Mouse (Mus musculus) gastrocnemius, adult 2 months (tissue): ENCODE measurements around the gene Arhgef26. TPM values are rescaled to one million over a fixed set of nuclear protein-coding genes. Genes with fewer than 3 reads are reported as not detected.

ENCODE experiments used
- DNase-seq: peaks from one replicate; pipeline ENCODE4 v3.0.0; 2022
- H3K27ac ChIP-seq: fragments of 200-600 bp; 2 replicates; pipeline ENCODE4 v1.8.1; 2022; ENCODE audit warnings: mild to moderate bottlenecking
- H3K4me3 ChIP-seq: fragments of 200-600 bp; 2 replicates; pipeline ENCODE4 v1.8.1; 2022; ENCODE audit warnings: mild to moderate bottlenecking, moderate library complexity
- CTCF ChIP-seq: fragments of 200-600 bp; IDR thresholded peaks from 2 replicates; pipeline ENCODE4 v1.8.1; 2022; ENCODE audit warnings: antibody characterized with exemption, mild to moderate bottlenecking, moderate library complexity
- intact Hi-C: fragments of 180-260 bp; cut with DNase I; formaldehyde crosslinking; loops from one replicate; pipeline ENCODE4 v1.15.1; 2025
- long read RNA-seq, 2 experiments: library from polyadenylated mRNA; stranded (forward); transcript quantifications; one replicate each; pipeline ENCODE4 v2.0.0; 2021
- total RNA-seq, 2 experiments: library from RNA; stranded (reverse); gene quantifications; 2 replicates each; pipeline ENCODE4 v1.2.3; 2021

Arhgef26 gene
- 1 to 10 TPM in 1 of 2 experiments, under 1 TPM in 1; 0.43 to 2.3 TPM for total RNA-seq
- long read RNA-seq, experiment 1, result 0 reads
- long read RNA-seq, experiment 2, result 0 reads

GRCm38 (mm10) chr3:62338044-62338443, at the start of gene Arhgef26:
Gene Arhgef26 (plus strand): TSS chr3:62338344.
- peak within 1 kb of the TSS; percentile 88 for H3K4me3 ChIP-seq
- no peak for TF ChIP-seq CTCF
- intact Hi-C loops, result no loop called here
- peak within 1 kb of the TSS; percentile 81 for H3K27ac ChIP-seq
- no peak for DNase-seq

GRCm38 (mm10) chr3:62310493-62310892, 27.7 kb upstream of the Arhgef26 start:
- no peak for DNase-seq
- H3K4me3 ChIP-seq, result no peak overlapping the region
- no peak for TF ChIP-seq CTCF
- intact Hi-C loops, result no loop called here
- no peak overlapping the region for H3K27ac ChIP-seq

GRCm38 (mm10) chr3:62311224-62311623, 26.9 kb upstream of the Arhgef26 start:
- DNase-seq, result no peak
- TF ChIP-seq CTCF, result no peak
- intact Hi-C loops, result no loop called here
- Histone ChIP-seq H3K4me3 (no peak overlapping the region), H3K27ac (no peak overlapping the region)

GRCm38 (mm10) chr3:62324708-62325107, 13.4 kb upstream of the Arhgef26 start:
- intact Hi-C loops, result no loop called here
- Histone ChIP-seq H3K27ac (no peak overlapping the region), H3K4me3 (no peak overlapping the region)
- TF ChIP-seq CTCF, result no peak
- no peak for DNase-seq

- intact Hi-C loops, result no loop called here
- DNase-seq, result no peak
- Histone ChIP-seq H3K4me3 (no peak overlapping the region), H3K27ac (no peak overlapping the region)
- no peak for TF ChIP-seq CTCF
Observed at GRCm38 (mm10) chr3:62327903-62328302, 10.2 kb upstream of the Arhgef26 start.

- no peak overlapping the region for H3K27ac ChIP-seq
- intact Hi-C loops, result no loop called here
- no peak for TF ChIP-seq CTCF
- H3K4me3 ChIP-seq, result peak overlapping the region; percentile 88
- DNase-seq, result no peak
Observed at GRCm38 (mm10) chr3:62338461-62338853, 313 bp downstream of the Arhgef26 start.

GRCm38 (mm10) chr3:62338854-62339515, 841 bp downstream of the Arhgef26 start:
- peak overlapping the region; percentile 81 for H3K27ac ChIP-seq
- intact Hi-C loops, result no loop called here
- peak; percentile 64 for DNase-seq
- TF ChIP-seq CTCF, result no peak
- peak overlapping the region; percentile 88 for H3K4me3 ChIP-seq

- TF ChIP-seq CTCF, result no peak
- peak overlapping the region; percentile 81 for H3K27ac ChIP-seq
- DNase-seq, result peak; percentile 50
- intact Hi-C loops, result loop anchor here (10.0 kb wide), 1 partner anchor 125 kb away; no protein-coding TSS in a partner anchor
- H3K4me3 ChIP-seq, result peak overlapping the region; percentile 88
Observed at GRCm38 (mm10) chr3:62339516-62340051, 1.4 kb downstream of the Arhgef26 start.

- H3K27ac ChIP-seq, result peak overlapping the region; percentile 81
- intact Hi-C loops, result loop anchor here (10.0 kb wide), 1 partner anchor 125 kb away; no protein-coding TSS in a partner anchor
- DNase-seq, result no peak
- TF ChIP-seq CTCF, result no peak
- peak overlapping the region; percentile 88 for H3K4me3 ChIP-seq
Observed at GRCm38 (mm10) chr3:62340154-62340760, 2.1 kb downstream of the Arhgef26 start.

GRCm38 (mm10) chr3:62340861-62341260, 2.7 kb downstream of the Arhgef26 start:
- H3K27ac ChIP-seq, result no peak overlapping the region
- intact Hi-C loops, result loop anchor here (10.0 kb wide), 1 partner anchor 126 kb away; no protein-coding TSS in a partner anchor
- TF ChIP-seq CTCF, result no peak
- no peak for DNase-seq
- H3K4me3 ChIP-seq, result peak overlapping the region; percentile 88

GRCm38 (mm10) chr3:62341496-62342205, 3.5 kb downstream of the Arhgef26 start:
- intact Hi-C loops, result loop anchor here (10.0 kb wide), 1 partner anchor 127 kb away; no protein-coding TSS in a partner anchor
- DNase-seq, result no peak
- no peak for TF ChIP-seq CTCF
- peak overlapping the region; percentile 88 for H3K4me3 ChIP-seq
- no peak overlapping the region for H3K27ac ChIP-seq

- no peak for DNase-seq
- intact Hi-C loops, result loop anchor here (10.0 kb wide), 1 partner anchor 134 kb away; no protein-coding TSS in a partner anchor
- no peak for TF ChIP-seq CTCF
- Histone ChIP-seq H3K4me3 (no peak overlapping the region), H3K27ac (no peak overlapping the region)
Observed at GRCm38 (mm10) chr3:62348514-62349217, 10.5 kb downstream of the Arhgef26 start.
